Mouse (Mus musculus) ES-E14 (cell line): ENCODE data around the gene Dpy30. TPM values are rescaled to one million over a fixed set of nuclear protein-coding genes. Genes with fewer than 3 reads are reported as not detected.

Source experiments
- DNase-seq: peaks from one replicate; pipeline ENCODE4 v3.0.0-alpha.2; 2013; ENCODE audit warnings: low read depth, low spot score
- H3K27ac ChIP-seq: 2 replicates; pipeline ENCODE4 v1.5.1; 2012; ENCODE audit warnings: low read depth, mild to moderate bottlenecking, low read length, moderate library complexity, mixed read lengths; ENCODE audit not compliant: poor library complexity, insufficient read depth, severe bottlenecking
- H3K36me3 ChIP-seq: 2 replicates; pipeline ENCODE4 v1.6.1; 2012; ENCODE audit warnings: mild to moderate bottlenecking, low read length, moderate library complexity, mixed read lengths; ENCODE audit not compliant: control insufficient read depth, poor library complexity, insufficient read depth, severe bottlenecking
- H3K4me1 ChIP-seq, 2 experiments: fragments of 150-350 bp in 1 of 2; sonication (generic) in 1 of 2; 2 replicates each; pipeline ENCODE4 v1.6.1; 2012; ENCODE audit warnings: low read length in 2 of 2, mild to moderate bottlenecking in 1 of 2, mixed read lengths in 1 of 2; ENCODE audit not compliant: control insufficient read depth in 2 of 2, insufficient read depth in 2 of 2, poor library complexity in 1 of 2
- H3K4me3 ChIP-seq, 2 experiments: fragments of 150-350 bp in 1 of 2; sonication (generic) in 1 of 2; 2 replicates each; pipeline ENCODE4 v1.5.1; 2012; ENCODE audit warnings: low read length in 2 of 2, low read depth in 1 of 2, mild to moderate bottlenecking in 1 of 2, mixed read lengths in 1 of 2; ENCODE audit not compliant: insufficient read depth in 1 of 2, poor library complexity in 1 of 2, severe bottlenecking in 1 of 2
- H3K9ac ChIP-seq: 2 replicates; pipeline ENCODE4 v1.6.1; 2012; ENCODE audit warnings: low read depth, mild to moderate bottlenecking, low read length, mixed read lengths; ENCODE audit not compliant: poor library complexity, insufficient read depth, severe bottlenecking
- H3K9me3 ChIP-seq: fragments of 150-350 bp; sonication (generic); 2 replicates; pipeline ENCODE4 v1.6.1; 2012; ENCODE audit warnings: low read depth, mild to moderate bottlenecking, low read length; ENCODE audit not compliant: control insufficient read depth, insufficient read depth
- CHD2 ChIP-seq: IDR thresholded peaks from 2 replicates; pipeline ENCODE4 v1.6.1; 2014; ENCODE audit warnings: mild to moderate bottlenecking, low read depth, low read length, inconsistent platforms
- HCFC1 ChIP-seq: IDR thresholded peaks from 2 replicates; pipeline ENCODE4 v1.6.1; 2012; ENCODE audit warnings: low read length, inconsistent platforms, borderline replicate concordance; ENCODE audit not compliant: insufficient read depth
- MAFK ChIP-seq: IDR thresholded peaks from 2 replicates; pipeline ENCODE4 v1.6.1; 2014; ENCODE audit warnings: mild to moderate bottlenecking, low read depth, low read length, inconsistent platforms; ENCODE audit not compliant: insufficient read depth
- ZC3H11A ChIP-seq: IDR thresholded peaks from 2 replicates; pipeline ENCODE4 v1.6.1; 2012; ENCODE audit warnings: low read depth, mild to moderate bottlenecking, inconsistent platforms, low read length, borderline replicate concordance
- ZNF384 ChIP-seq: IDR thresholded peaks from 2 replicates; pipeline ENCODE4 v1.6.1; 2012; ENCODE audit warnings: low read depth, low read length, inconsistent platforms
- in situ Hi-C, 2 experiments: fragments of 600-800 bp; cut with MboI; formaldehyde crosslinking; loops; one replicate each; pipeline ENCODE4 v1.15.1; 2025; ENCODE audit warnings: low sequenced_read_pairs in 2 of 2, inconsistent platforms in 1 of 2; ENCODE audit not compliant: unreplicated experiment in 2 of 2
- total RNA-seq: library from RNA; depleted of rRNA; stranded (reverse); fragments of 300-350 nt; gene quantifications from 2 replicates; pipeline ENCODE4 v1.2.3, GENCODE M21; 2012

Gene Dpy30
- total RNA-seq, 1 experiment: 180 TPM

DNA sequence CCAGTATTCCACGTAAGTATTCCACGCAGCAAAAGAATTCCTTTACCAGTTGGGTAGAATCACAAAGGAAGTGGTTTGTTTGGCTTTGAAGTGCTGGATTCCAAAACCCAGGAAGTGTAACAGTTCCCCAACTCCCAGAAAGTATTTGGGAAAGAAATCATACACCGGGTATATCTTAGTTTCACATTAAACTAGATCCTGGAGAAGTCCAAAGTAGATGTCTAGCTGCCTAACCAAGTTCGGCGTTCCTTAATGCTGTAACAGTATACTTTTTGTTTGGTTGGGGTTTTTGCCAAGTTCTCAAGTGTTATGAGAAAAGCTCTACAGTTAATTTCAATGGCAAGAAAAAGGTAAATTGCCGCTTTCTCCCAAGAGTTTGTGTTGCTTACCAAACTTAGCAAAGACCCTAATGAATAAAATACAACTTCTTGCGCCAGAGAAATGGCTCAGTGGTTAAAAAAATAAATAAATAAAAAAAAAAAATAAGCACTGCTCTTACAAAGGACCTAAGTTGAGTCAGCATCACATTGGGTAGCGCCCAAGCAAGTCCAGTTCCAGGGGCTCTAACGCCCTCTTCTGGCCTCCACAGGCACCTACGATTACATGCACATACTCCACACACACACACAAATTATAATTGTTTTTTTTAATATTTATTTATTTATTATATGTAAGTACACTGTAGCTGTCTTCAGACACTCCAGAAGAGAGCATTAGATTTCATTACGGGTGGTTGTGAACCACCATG, 27.5 kb downstream of the Dpy30 start:
- peak overlapping the region; percentile 82 to 99 for H3K4me3 ChIP-seq
- H3K4me1 ChIP-seq: peaks cover 2 to 3% of the 10 kb centered on the region in 2 experiments; a peak in 3 of 4 replicates
- H3K36me3 ChIP-seq: peaks cover 2% of the 10 kb centered on the region; the same call in 1 of the 2 replicates
- TF ChIP-seq CHD2 (no peak), ZNF384 (peak; percentile 68), MAFK (0 out of 2 replicates have a peak, but pooled peaks have one; percentile 37)
- H3K9me3 ChIP-seq: no peaks in the 10 kb centered on the region
- no peak overlapping the region; the same call in 1 of the 2 replicates for H3K9ac ChIP-seq
- H3K27ac ChIP-seq: no peak overlapping the region
- in situ Hi-C loops: no loop called here
- DNase-seq: no peak

DNA sequence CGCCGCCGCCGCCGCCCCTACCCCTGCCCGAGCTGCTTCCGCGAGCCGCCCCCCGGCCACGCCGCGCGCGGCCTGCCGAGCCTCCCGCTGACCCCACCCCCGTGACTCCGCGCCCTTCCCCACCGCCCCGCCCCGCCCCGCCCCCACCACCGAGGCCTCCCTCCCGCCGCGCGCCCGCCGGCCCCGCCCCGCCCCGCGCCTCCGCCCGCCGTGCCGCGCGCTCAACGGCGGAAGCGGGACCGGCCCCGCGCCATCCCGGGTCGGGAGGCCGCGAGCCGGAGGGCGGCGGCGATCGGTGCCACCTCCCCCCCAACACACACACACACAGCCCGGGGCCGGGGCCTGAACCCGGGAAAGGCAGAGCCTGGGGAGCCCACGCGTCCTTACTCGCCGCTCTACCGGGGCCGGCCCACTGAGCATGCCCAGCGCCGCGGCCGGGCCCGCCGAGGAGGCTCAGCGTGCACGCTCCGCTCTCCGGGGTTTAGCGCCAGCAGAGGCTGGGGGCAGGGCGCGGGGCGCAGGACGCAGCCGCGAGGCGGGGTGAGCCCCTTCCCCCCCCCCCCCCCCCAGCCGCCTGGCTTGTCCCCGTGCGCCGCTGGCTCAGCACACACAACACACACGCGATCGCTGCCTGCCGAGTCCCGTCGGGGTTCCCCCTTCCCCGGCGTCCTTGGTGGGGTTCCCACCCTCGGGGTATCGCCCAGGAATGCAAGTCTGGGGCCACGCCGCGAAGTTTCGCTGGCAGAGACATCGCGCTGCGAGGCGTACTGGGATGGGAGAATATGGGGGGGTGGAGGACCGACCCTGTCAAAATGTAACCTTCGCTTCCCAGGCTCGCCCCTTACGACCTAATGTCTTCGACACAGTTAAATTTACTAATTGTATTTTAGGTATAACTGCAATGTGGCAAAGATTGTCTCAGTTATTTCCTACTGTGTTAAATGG, 28.4 kb downstream of the Dpy30 start, which contains the start of gene Memo1:
Gene Memo1 (minus strand): TSS at position 496 of the 945 bp plus-strand sequence.
- peak within 1 kb of the TSS; percentile 90 to 99 for H3K4me3 ChIP-seq
- peak within 1 kb of the TSS; percentile 97 for H3K9ac ChIP-seq
- DNase-seq: no peak
- in situ Hi-C loops: no loop called here
- no peaks in the 10 kb centered on the region for H3K9me3 ChIP-seq
- H3K27ac ChIP-seq: peak within 1 kb of the TSS; percentile 91
- TF ChIP-seq ZNF384 (no peak), MAFK (no peak), HCFC1 (0 out of 2 replicates have a peak, but pooled peaks have one; percentile 26)
- peaks cover 2 to 5% of the 10 kb centered on the region in 2 experiments; a peak in 3 of 4 replicates for H3K4me1 ChIP-seq
- H3K36me3 ChIP-seq: 0 out of 2 replicates have a peak, but pooled peaks cover 2% of the 10 kb centered on the region

DNA sequence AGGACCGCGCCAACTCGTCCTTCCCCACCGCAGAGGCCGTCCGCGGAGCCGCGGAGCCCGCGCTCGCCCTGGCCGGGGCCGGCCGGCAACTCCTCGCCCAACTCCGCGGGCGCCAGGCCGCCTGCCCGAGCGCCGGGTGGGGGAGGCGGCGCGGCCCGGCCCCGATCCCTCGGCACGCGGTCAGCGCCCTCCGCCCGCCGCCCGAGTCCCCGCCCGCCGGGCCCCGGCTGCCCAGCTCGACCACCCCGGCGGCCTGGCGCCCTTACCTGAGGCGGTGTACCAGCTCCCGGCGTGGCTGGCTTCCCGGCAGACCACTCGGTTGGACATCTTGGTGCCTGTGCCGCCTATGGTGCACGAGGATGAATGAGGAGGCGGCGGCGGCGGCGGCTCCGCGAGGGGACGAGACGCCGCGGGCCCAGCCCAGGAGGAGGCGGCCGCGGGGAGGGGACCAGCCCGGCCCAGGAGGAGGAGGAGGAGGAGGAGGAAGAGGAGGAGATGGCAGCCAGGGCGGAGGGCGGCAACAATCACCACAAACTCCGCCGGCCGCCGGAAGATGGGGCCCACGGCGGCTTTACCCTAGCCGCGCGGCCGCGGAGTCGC, 29.2 kb downstream of the Dpy30 start:
- H3K9me3 ChIP-seq: no peaks in the 10 kb centered on the region
- H3K36me3 ChIP-seq: 0 out of 2 replicates have a peak, but pooled peaks cover 1% of the 10 kb centered on the region
- TF ChIP-seq MAFK: no peak
- TF ChIP-seq HCFC1: 0 out of 2 replicates have a peak, but pooled peaks have one; percentile 34
- in situ Hi-C loops: no loop called here
- peak overlapping the region; percentile 91 for H3K27ac ChIP-seq
- H3K9ac ChIP-seq: peak overlapping the region; percentile 97
- H3K4me3 ChIP-seq: peak overlapping the region; percentile 90 to 99
- no peak for DNase-seq
- H3K4me1 ChIP-seq: peaks cover 2 to 8% of the 10 kb centered on the region in 2 experiments; a peak in 3 of 4 replicates

DNA sequence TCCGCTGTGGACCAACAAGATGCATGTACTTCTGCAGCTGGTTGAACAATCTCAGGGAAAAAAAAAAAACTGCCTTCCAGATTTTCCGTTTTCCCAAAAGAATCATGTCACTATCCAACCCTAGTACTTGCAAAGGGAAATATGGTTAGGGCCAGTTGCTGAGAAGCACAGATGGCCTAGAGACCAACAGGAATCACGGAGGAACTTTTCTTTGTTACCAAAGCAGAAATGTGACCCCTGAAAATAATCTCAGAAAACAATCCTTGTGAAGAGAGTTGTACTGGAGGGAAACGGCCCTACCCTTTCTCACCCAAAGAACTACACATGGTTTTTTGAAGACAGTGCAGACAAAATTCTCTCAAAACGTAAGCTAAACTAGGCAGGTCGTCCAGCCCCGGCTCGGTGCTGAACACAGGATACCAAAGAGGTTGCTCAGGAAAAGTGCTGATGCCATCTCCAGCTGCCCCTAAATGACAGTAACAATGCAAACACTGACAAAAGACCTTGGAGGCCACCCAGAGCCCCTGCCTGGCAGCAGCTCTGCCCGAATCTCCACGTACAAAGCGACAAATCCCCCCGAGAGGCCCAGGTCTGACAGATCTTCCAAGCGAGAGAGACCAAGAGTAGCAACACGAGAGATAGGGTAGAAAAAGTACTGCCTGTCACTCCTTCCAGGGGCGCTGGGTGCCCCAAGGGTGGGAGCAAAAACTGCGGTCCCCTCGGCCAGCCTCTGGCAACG, 29.9 kb downstream of the Dpy30 start:
- TF ChIP-seq MAFK: no peak
- no peak for TF ChIP-seq ZNF384
- no peak for TF ChIP-seq CHD2
- TF ChIP-seq HCFC1: no peak
- TF ChIP-seq ZC3H11A: no peak
- in situ Hi-C loops: no loop called here

More for the DNA sequence above, 29.9 kb downstream of the Dpy30 start:
- DNase-seq: no peak
- Histone ChIP-seq H3K9ac (peak overlapping the region; percentile 97), H3K4me3 (peak overlapping the region; percentile 90 to 99), H3K36me3 (no peaks in the 10 kb centered on the region; the same call in 1 of the 2 replicates), H3K27ac (peak overlapping the region; percentile 91; the same call in 1 of the 2 replicates), H3K4me1 (peaks cover 2 to 8% of the 10 kb centered on the region in 2 experiments; a peak in 3 of 4 replicates), H3K9me3 (no peaks in the 10 kb centered on the region)
